Mouse (Mus musculus) lung, postnatal 0 days (tissue): ENCODE results near the gene Tmco3. TPM values are rescaled to one million over a fixed set of nuclear protein-coding genes. Genes with fewer than 3 reads are reported as not detected.
A peak's percentile ranks its signal among the peaks of the same experiment; 100 is the strongest.
"Not testable (repeated sequence)": the region's sequence is repeated elsewhere in the genome, so short reads cannot be mapped to it uniquely, and the experiment has no call there.

Experiments
- ATAC-seq: fragments of 200-750 bp; cut with Nextera tagmentation; 2 replicates; pipeline ENCODE4 v1.8.0; 2017; ENCODE audit warnings: moderate library complexity
- DNase-seq: peaks from one replicate; pipeline ENCODE4 v3.0.0-alpha.2; 2016; ENCODE audit warnings: low spot score
- H3K27ac ChIP-seq: fragments of 300-500 bp; sonication (generic); 2 replicates; pipeline ENCODE4 v1.5.1; 2014; ENCODE audit warnings: antibody characterized with exemption, mild to moderate bottlenecking, low read length, mixed read lengths
- H3K27me3 ChIP-seq: fragments of 300-500 bp; sonication (generic); replicated peaks from 2 replicates; pipeline ENCODE4 v1.6.1; 2014; ENCODE audit warnings: low read length, mixed read lengths; ENCODE audit not compliant: insufficient read depth
- H3K36me3 ChIP-seq: fragments of 300-500 bp; sonication (generic); 2 replicates; pipeline ENCODE4 v1.6.1; 2014; ENCODE audit warnings: low read length, mixed read lengths; ENCODE audit not compliant: insufficient read depth
- H3K4me1 ChIP-seq: fragments of 300-500 bp; sonication (generic); 2 replicates; pipeline ENCODE4 v1.6.1; 2014; ENCODE audit warnings: antibody characterized with exemption, low read depth, low read length, mixed read lengths; ENCODE audit not compliant: insufficient read depth
- H3K4me2 ChIP-seq: fragments of 300-500 bp; sonication (generic); replicated peaks from 2 replicates; pipeline ENCODE4 v1.6.1; 2014; ENCODE audit warnings: low read depth, mild to moderate bottlenecking, low read length, moderate library complexity, mixed read lengths
- H3K4me3 ChIP-seq: fragments of 300-500 bp; sonication (generic); 2 replicates; pipeline ENCODE4 v1.5.1; 2014; ENCODE audit warnings: low read depth, low read length
- H3K9ac ChIP-seq: fragments of 300-500 bp; sonication (generic); replicated peaks from 2 replicates; pipeline ENCODE4 v1.6.1; 2014; ENCODE audit warnings: low read depth, mild to moderate bottlenecking
- H3K9me3 ChIP-seq: fragments of 300-500 bp; sonication (generic); 2 replicates; pipeline ENCODE4 v1.6.1; 2016; ENCODE audit warnings: low read length, mixed read lengths
- CTCF ChIP-seq: IDR thresholded peaks from 2 replicates; pipeline ENCODE4 v1.5.1; 2016; ENCODE audit warnings: antibody characterized with exemption, mild to moderate bottlenecking
- EP300 ChIP-seq: IDR thresholded peaks from 2 replicates; pipeline ENCODE4 v1.6.1; 2016; ENCODE audit warnings: antibody characterized with exemption, mild to moderate bottlenecking, control low read depth
- WGBS: fragments of 180-500 bp; shearing (Covaris S2); extraction: QIAGEN DNeasy Blood & Tissue Kit; methylation state at CpG from one replicate; pipeline ENCODE4 v1.1.7; 2014; 5-methylcytosine and 5-hydroxymethylcytosine counted together
- polyA plus RNA-seq: library from polyadenylated mRNA; unstranded; fragments of >200 nt; fragmentation: Nextera tagmentation; extraction: Ambion mirVana; gene quantifications from 2 replicates; pipeline ENCODE4 v1.2.1, GENCODE M21; 2015

Gene Tmco3
- polyA plus RNA-seq, 1 experiment from 2014 or later, result 26.1 TPM

DNA sequence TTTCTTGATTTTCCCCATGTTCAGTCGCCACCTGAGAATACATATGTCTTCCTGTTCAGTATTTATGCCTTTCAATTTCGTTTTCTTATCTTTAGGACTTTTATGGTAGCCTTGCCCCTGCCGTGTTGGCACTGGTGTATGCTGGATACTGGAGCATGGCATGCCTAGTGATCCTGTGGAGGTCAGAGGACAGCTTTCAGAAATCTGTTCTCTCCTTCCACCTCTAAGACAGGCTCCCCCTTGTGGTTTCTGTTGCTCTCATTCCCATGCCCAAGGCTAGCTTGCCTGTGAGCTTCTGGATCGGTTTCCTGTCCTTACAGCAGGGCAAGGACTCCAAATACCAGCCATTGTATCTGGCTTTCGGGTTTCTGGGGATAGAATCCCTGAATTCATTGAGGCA is 38.6 kb downstream of the Tmco3 start:
- no peak overlapping the region for H3K27ac ChIP-seq
- no peak overlapping the region for H3K4me2 ChIP-seq
- DNase-seq, result peak; percentile 44
- ATAC-seq, result no peak
- H3K4me1 ChIP-seq, result no peaks in the 10 kb centered on the region
- H3K27me3 ChIP-seq, result no peaks in the 10 kb centered on the region
- peak; percentile 65 for TF ChIP-seq CTCF
- TF ChIP-seq EP300, result no peak
- no peaks in the 10 kb centered on the region for H3K36me3 ChIP-seq
- H3K9ac ChIP-seq, result no peak overlapping the region
- WGBS, result 31% methylated on average over 5 of the region's 5 CpGs
- no peaks in the 10 kb centered on the region for H3K9me3 ChIP-seq
- no peak overlapping the region for H3K4me3 ChIP-seq

DNA sequence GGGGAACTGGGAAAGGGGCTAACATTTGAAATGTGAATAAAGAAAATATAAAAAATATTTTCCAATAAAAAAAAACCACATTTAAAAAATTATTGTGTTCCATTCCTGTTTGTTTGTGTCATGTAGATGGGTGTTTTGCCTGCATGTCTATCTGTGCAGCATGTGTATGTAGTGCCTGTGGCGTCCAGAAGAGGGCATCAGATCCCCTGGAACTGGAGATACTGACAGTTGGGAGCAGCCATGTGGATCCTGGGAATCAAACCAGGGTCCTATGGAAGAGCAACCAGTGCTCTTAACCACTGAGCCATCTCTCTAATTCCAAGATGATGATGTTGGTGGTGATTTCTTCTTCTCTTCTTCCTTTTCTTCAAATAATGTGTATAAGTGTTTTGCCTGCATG is 46.7 kb downstream of the Tmco3 start:
- Histone ChIP-seq H3K27ac (no peak overlapping the region), H3K27me3 (no peaks in the 10 kb centered on the region), H3K9me3 (no peaks in the 10 kb centered on the region), H3K36me3 (no peaks in the 10 kb centered on the region), H3K4me2 (no peak overlapping the region), H3K9ac (no peak overlapping the region), H3K4me1 (no peaks in the 10 kb centered on the region; the same call in 1 of the 2 replicates), H3K4me3 (no peak overlapping the region)
- DNase-seq, result no peak
- no peak for ATAC-seq
- TF ChIP-seq EP300 (no peak), CTCF (peak; percentile 38)
- WGBS, result 38% methylated on average over 1 of the region's 1 CpGs

DNA sequence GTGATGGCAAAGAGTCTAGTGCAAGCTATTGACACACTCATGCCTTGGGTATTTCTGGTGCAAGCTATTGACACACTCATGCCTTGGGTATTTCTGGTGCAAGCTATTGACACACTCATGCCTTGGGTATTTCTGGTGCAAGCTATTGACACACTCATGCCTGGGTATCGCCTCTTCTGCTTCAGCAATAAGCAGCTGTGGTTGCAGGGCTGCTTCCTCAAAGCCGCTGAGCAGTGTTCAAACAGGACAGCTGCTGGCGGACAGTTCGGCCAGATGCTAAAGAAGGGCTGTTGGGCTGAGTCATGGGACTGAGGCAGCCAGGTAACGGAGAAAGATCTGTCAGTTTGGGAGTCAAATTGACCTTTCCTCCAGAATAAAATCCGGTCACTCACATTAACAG is 49.3 kb downstream of the Tmco3 start:
- H3K27ac ChIP-seq, ATAC-seq, H3K27me3 ChIP-seq, H3K9ac ChIP-seq, H3K4me2 ChIP-seq, H3K9me3 ChIP-seq, H3K4me1 ChIP-seq, H3K36me3 ChIP-seq, H3K4me3 ChIP-seq: not testable (repeated sequence)
- DNase-seq, result peak; percentile 35
- 70% methylated on average over 6 of the region's 6 CpGs for WGBS

DNA sequence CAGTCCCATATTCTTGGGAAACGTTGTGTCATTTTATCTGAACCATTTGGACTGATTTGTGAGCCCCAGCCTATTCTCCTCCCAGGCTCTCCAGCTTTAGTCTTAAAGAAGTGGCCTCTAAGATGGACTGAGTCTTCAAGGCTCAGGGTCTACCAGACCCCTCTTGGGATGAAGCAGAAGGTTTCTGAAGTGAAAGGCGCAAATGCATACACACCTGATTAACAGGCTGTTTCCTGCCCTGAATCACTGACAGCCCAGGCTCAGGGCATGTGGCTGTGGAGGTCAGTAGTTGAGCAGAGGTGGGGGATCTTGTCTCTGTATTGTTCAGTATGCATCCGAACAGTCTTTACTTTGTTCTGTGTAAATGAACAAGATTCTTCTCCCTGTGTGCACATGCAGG is 49.7 kb downstream of the Tmco3 start:
- WGBS, result 49% methylated on average over 3 of the region's 3 CpGs
- no peaks in the 10 kb centered on the region for H3K9me3 ChIP-seq
- TF ChIP-seq CTCF (no peak), EP300 (no peak)
- H3K4me2 ChIP-seq, result no peak overlapping the region; the same call in 1 of the 2 replicates
- ATAC-seq, result no peak
- H3K36me3 ChIP-seq, result no peaks in the 10 kb centered on the region
- no peaks in the 10 kb centered on the region for H3K27me3 ChIP-seq
- DNase-seq, result no peak
- no peaks in the 10 kb centered on the region; the same call in 1 of the 2 replicates for H3K4me1 ChIP-seq
- no peak overlapping the region for H3K9ac ChIP-seq
- no peak overlapping the region for H3K27ac ChIP-seq
- no peak overlapping the region for H3K4me3 ChIP-seq

DNA sequence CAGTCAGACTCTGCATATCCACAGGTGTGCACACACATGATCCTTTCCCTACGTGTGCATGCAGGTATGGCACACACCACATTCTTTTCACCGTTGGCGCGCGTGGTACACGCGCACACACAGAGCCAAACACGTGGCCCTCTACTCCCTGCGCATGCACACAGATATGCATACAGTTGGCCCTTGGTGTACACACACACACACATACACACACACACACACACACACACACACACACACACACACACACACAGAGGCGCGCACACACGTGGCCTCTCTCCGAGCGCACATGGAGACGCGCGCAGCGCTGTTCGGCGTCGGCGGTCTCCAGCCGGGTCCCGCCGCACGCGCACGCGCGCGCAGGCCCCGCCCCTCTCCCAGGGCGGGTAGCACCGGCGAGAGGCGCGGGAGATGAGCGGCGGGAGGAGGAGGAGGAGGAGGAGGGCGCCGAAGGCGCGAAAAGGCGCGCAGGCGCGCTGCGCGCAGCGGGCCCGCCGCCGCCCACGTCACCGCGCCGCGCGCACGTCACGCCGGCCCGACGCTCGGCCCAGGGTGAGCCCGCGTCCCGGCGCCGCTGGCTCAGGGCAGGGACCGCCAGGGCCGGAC is 50.4 kb downstream of the Tmco3 start, which contains the start of gene Tfdp1:
Gene Tfdp1, plus strand, starts transcription at position 497 of the 606 bp plus-strand sequence.
- no peaks in the 10 kb centered on the region for H3K27me3 ChIP-seq
- DNase-seq (peak; percentile 90), ATAC-seq (peak; percentile 95)
- WGBS, result under 1% methylated on average over 14 of the region's 72 CpGs
- H3K27ac ChIP-seq, result no peak within 1 kb of the TSS
- TF ChIP-seq EP300, result no peak
- TF ChIP-seq CTCF, result no peak
- H3K9ac ChIP-seq, result peak within 1 kb of the TSS; percentile 52
- H3K4me2 ChIP-seq, result peak within 1 kb of the TSS; percentile 99
- peak within 1 kb of the TSS; percentile 71 for H3K4me3 ChIP-seq
- H3K36me3 ChIP-seq, result no peaks in the 10 kb centered on the region
- no peaks in the 10 kb centered on the region for H3K9me3 ChIP-seq
- no peaks in the 10 kb centered on the region; the same call in 1 of the 2 replicates for H3K4me1 ChIP-seq

DNA sequence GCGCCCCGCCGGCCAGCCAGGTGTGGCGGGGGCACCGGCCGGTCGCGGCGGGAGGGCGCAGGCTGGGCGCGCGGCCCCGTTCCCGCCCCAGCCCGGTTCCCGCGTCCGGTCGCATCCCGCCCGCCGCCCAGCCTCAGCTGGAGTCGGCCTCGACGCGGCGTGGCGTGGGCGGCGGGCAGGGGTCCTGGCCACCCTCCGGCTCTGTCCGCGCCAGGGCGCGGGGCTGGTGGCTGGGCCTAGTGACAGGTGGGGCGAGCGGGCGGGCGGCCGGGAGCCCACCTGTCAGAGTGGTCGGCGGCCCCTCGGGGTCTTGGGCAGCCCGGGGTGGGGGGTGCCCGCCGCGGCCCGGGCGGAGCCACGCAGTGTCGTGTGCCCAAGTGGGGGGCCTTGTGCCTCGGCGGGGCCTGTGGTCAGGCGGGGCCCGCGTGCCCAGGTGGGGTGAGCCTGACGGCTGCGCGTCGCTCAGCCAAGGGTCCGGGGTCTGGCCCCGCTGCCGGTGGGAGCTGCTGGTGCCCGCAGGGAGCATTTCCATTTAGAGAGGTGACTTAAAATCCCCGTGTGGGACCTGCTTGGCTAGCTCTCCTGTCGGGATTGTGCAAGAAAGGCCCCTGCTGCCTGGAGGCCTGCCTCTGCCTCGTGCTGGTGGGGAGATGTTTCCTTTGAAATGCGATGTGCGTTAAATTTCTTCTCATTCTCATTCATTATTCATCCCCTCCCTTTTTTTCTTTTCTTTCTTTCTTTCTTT is 51.1 kb downstream of the Tmco3 start:
- Histone ChIP-seq H3K4me2 (peak overlapping the region; percentile 99), H3K4me1 (no peaks in the 10 kb centered on the region; the same call in 1 of the 2 replicates), H3K9me3 (no peaks in the 10 kb centered on the region), H3K9ac (peak overlapping the region; percentile 52), H3K27me3 (no peaks in the 10 kb centered on the region), H3K27ac (no peak overlapping the region), H3K36me3 (no peaks in the 10 kb centered on the region), H3K4me3 (peak overlapping the region; percentile 71)
- DNase-seq, result peak; percentile 43
- peak; percentile 52 for ATAC-seq
- whole genome bisulfite sequencing, result 2% methylated on average over 28 of the region's 70 CpGs
- no peak for TF ChIP-seq CTCF
- TF ChIP-seq EP300, result no peak
